Mouse (Mus musculus) hindbrain, embryonic 10.5 days (tissue): ENCODE measurements at regions not wholly inside any gene's neighbourhood (a gene's known extent, or its start where the extent isn't known, plus 50 kb on each side); places are given as distances from the start of the nearest gene placed in this dataset.

ENCODE experiments used
- DNase-seq: peaks from one replicate; pipeline ENCODE4 v3.0.0-alpha.2; 2017; ENCODE audit warnings: low spot score
- H3K27ac ChIP-seq: fragments of 300-500 bp; sonication (generic); 2 replicates; pipeline ENCODE4 v1.5.1; 2016; ENCODE audit warnings: mild to moderate bottlenecking, moderate library complexity
- H3K27me3 ChIP-seq: fragments of 300-500 bp; sonication (generic); 2 replicates; pipeline ENCODE4 v1.6.1; 2016; ENCODE audit warnings: mild to moderate bottlenecking; ENCODE audit not compliant: poor library complexity, insufficient read depth, severe bottlenecking
- H3K36me3 ChIP-seq: fragments of 300-500 bp; sonication (generic); 2 replicates; pipeline ENCODE4 v1.6.1; 2016; ENCODE audit warnings: mild to moderate bottlenecking, moderate library complexity
- H3K4me1 ChIP-seq: fragments of 300-500 bp; sonication (generic); replicated peaks from 2 replicates; pipeline ENCODE4 v1.6.1; 2016; ENCODE audit warnings: mild to moderate bottlenecking
- H3K4me3 ChIP-seq: fragments of 300-500 bp; sonication (generic); 2 replicates; pipeline ENCODE4 v1.5.1; 2016; ENCODE audit warnings: mild to moderate bottlenecking, moderate library complexity
- H3K9me3 ChIP-seq: fragments of 300-500 bp; sonication (generic); 2 replicates; pipeline ENCODE4 v1.6.1; 2016; ENCODE audit warnings: mild to moderate bottlenecking, moderate library complexity
- WGBS: fragments of 180-500 bp; shearing (Covaris S2); methylation state at CpG from one replicate; pipeline ENCODE4 v1.1.7; 2016; 5-methylcytosine and 5-hydroxymethylcytosine counted together

GRCm38 (mm10) chr16:76540964-76541363 is 167.3 kb upstream of the Nrip1 start:
- 67% methylated on average over 5 of the region's 5 CpGs for WGBS
- Histone ChIP-seq H3K27me3 (no peaks in the 10 kb centered on the region), H3K4me3 (no peak overlapping the region), H3K27ac (no peak overlapping the region), H3K9me3 (no peaks in the 10 kb centered on the region), H3K36me3 (no peaks in the 10 kb centered on the region), H3K4me1 (peaks cover 25% of the 10 kb centered on the region)
- no peak for DNase-seq

DNA sequence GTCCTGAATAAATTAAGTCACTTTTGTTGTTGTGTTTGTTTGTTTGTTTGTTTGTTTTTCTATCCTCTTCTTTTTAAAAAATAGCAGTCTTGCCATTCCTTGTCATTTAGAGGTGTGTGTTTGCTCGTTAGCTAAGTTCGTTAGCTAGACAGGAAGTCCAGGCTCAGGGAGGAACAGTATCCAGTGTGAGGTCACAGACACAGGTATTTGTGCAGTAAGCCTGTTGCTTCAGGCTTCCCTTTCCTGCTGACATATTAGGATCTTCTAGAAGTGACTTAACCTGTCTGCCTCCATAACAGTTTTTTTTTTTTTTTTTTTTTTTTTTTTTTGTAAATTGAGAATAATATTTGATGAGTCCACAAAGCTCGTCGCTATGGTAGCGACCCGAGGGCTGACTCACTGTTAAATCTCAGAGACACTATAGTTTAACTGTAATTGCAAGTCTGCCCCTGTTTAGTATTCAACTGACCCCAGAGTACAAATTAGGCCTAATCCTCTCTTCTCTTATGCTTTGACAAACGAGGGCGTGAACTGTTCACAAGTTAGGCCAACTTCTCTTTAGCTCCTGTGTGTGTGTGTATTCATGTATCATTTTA is 166.8 kb upstream of the Nrip1 start:
- 63% methylated on average over 8 of the region's 8 CpGs for WGBS
- H3K4me1 ChIP-seq: peaks cover 25% of the 10 kb centered on the region
- H3K4me3 ChIP-seq: no peak overlapping the region
- H3K9me3 ChIP-seq: no peaks in the 10 kb centered on the region
- DNase-seq: no peak
- no peaks in the 10 kb centered on the region for H3K27me3 ChIP-seq
- H3K27ac ChIP-seq: no peak overlapping the region
- H3K36me3 ChIP-seq: no peaks in the 10 kb centered on the region

DNA sequence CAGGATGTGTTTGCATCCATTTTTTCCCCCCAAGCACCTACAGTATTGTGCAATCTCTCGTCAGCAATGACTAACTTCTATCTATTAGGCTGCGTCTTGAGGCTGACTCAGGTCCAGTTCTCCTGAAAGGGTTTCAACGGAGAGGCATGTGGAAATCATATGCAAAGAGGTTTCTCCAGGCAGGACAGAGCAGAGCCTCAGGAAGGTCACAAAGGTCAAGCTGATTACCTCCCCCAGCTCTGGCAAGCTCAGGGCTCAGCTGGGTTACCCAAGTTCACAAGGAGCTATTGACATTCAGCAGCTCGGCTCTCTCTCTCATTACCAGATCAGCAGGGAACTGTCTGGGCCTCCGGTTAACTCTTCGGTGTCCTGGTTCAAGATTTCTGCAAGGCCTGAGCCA is 166.0 kb upstream of the Nrip1 start:
- H3K27me3 ChIP-seq: no peaks in the 10 kb centered on the region
- H3K9me3 ChIP-seq: no peaks in the 10 kb centered on the region
- WGBS: 2% methylated on average over 6 of the region's 6 CpGs
- H3K27ac ChIP-seq: 0 out of 2 replicates have a peak overlapping the region, but pooled peaks have one; percentile 46
- H3K4me3 ChIP-seq: no peak overlapping the region
- H3K4me1 ChIP-seq: peaks cover 25% of the 10 kb centered on the region
- no peaks in the 10 kb centered on the region for H3K36me3 ChIP-seq
- peak; percentile 79 for DNase-seq

DNA sequence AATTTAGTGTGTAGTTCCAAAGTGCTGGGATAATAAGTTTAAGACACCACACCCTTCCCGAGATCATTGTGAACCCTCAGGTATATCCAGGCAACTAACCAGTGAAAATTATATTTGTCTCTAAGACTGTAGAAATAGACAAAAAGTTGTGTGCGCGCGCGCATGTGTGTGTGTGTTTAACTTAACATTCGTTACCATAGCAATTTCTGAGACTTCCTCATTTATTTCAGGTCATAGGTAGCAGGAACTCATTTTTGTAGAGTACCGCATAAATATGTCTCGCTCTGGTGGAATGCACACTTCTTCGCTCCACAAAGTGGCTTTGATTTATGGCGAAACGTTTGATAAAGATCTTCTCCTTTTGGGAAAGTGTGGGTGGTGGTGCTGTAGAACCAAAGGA is 164.2 kb upstream of the Nrip1 start:
- Histone ChIP-seq H3K4me3 (no peak overlapping the region), H3K36me3 (no peaks in the 10 kb centered on the region), H3K4me1 (peaks cover 25% of the 10 kb centered on the region), H3K27ac (no peak overlapping the region), H3K27me3 (no peaks in the 10 kb centered on the region), H3K9me3 (no peaks in the 10 kb centered on the region)
- no peak for DNase-seq
- 92% methylated on average over 11 of the region's 11 CpGs for WGBS

GRCm38 (mm10) chr16:76532928-76533217 is 159.2 kb upstream of the Nrip1 start:
- no peaks in the 10 kb centered on the region for H3K4me1 ChIP-seq
- no peaks in the 10 kb centered on the region for H3K36me3 ChIP-seq
- no peaks in the 10 kb centered on the region for H3K9me3 ChIP-seq
- 86% methylated on average over 8 of the region's 8 CpGs for WGBS
- no peak for DNase-seq
- no peak overlapping the region for H3K4me3 ChIP-seq
- no peaks in the 10 kb centered on the region for H3K27me3 ChIP-seq
- no peak overlapping the region for H3K27ac ChIP-seq

- Histone ChIP-seq H3K27ac (0 out of 2 replicates have a peak overlapping the region, but pooled peaks have one; percentile 35), H3K9me3 (no peaks in the 10 kb centered on the region), H3K36me3 (no peaks in the 10 kb centered on the region), H3K4me3 (no peak overlapping the region), H3K27me3 (no peaks in the 10 kb centered on the region), H3K4me1 (no peaks in the 10 kb centered on the region)
- DNase-seq: peak; percentile 24
- 72% methylated on average over 19 of the region's 19 CpGs for WGBS
Measured at GRCm38 (mm10) chr16:76532142-76532927, 158.7 kb upstream of the Nrip1 start.

- H3K27ac ChIP-seq: no peak overlapping the region
- H3K36me3 ChIP-seq: no peaks in the 10 kb centered on the region
- H3K27me3 ChIP-seq: no peaks in the 10 kb centered on the region
- no peaks in the 10 kb centered on the region for H3K9me3 ChIP-seq
- H3K4me3 ChIP-seq: no peak overlapping the region
- no peak for DNase-seq
- H3K4me1 ChIP-seq: no peaks in the 10 kb centered on the region
- WGBS: 90% methylated on average over 3 of the region's 3 CpGs
Measured at GRCm38 (mm10) chr16:76530886-76531285, 157.3 kb upstream of the Nrip1 start.

DNA sequence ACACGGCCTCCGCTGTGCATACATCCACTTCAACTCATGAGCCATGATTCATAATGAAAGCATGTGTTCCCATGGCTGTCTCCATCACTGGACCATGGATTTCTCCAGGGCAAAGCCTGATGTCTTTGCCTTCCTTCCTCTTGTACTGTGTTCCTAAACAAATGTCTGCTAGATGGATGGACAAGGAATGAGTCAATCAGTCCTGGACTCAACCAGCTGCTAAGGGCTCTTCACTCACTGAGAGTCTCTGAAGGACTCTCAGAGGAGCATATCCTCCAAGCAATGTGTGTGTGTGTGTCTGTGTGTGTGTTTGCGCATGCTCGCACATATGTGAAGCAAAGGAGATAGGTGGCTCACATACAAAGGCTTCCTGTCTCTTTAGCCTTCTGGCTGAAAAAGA is 156.0 kb upstream of the Nrip1 start:
- Histone ChIP-seq H3K27ac (no peak overlapping the region), H3K36me3 (no peaks in the 10 kb centered on the region), H3K4me3 (no peak overlapping the region), H3K27me3 (no peaks in the 10 kb centered on the region), H3K9me3 (no peaks in the 10 kb centered on the region), H3K4me1 (no peaks in the 10 kb centered on the region)
- no peak for DNase-seq
- 98% methylated on average over 4 of the region's 4 CpGs for WGBS

- H3K9me3 ChIP-seq: no peaks in the 10 kb centered on the region
- 87% methylated on average over 6 of the region's 6 CpGs for WGBS
- H3K4me3 ChIP-seq: no peak overlapping the region
- no peaks in the 10 kb centered on the region for H3K36me3 ChIP-seq
- no peak overlapping the region for H3K27ac ChIP-seq
- no peaks in the 10 kb centered on the region for H3K4me1 ChIP-seq
- no peak for DNase-seq
- H3K27me3 ChIP-seq: no peaks in the 10 kb centered on the region
Measured at GRCm38 (mm10) chr16:76527106-76527949, 153.7 kb upstream of the Nrip1 start.

GRCm38 (mm10) chr16:76525563-76525962 is 151.9 kb upstream of the Nrip1 start:
- no peaks in the 10 kb centered on the region for H3K27me3 ChIP-seq
- no peak overlapping the region for H3K27ac ChIP-seq
- no peak overlapping the region for H3K4me3 ChIP-seq
- no peaks in the 10 kb centered on the region for H3K36me3 ChIP-seq
- WGBS: 91% methylated on average over 5 of the region's 5 CpGs
- H3K4me1 ChIP-seq: no peaks in the 10 kb centered on the region
- no peaks in the 10 kb centered on the region for H3K9me3 ChIP-seq
- DNase-seq: no peak

DNA sequence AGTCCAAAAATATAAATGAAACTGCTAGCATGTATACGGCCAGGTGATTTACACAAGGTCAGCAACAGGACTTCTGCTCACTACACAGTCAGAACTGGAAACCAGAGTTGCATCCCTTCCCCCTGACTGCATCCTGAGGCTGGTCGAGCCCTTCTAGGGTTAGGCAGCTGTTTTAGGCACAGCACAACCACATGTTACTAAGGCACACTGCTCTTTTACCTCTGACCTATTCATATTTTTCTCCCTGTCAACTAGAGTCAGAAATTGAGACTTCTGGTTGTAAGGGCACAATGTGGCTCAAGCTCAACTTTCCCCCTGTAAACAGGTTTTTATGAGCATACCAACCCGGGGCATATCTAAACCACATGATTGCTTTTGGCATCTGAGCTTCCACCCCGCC is 151.3 kb upstream of the Nrip1 start:
- DNase-seq: no peak
- Histone ChIP-seq H3K27ac (no peak overlapping the region), H3K4me1 (no peaks in the 10 kb centered on the region), H3K27me3 (no peaks in the 10 kb centered on the region), H3K4me3 (no peak overlapping the region), H3K36me3 (no peaks in the 10 kb centered on the region), H3K9me3 (no peaks in the 10 kb centered on the region)
- 83% methylated on average over 4 of the region's 4 CpGs for WGBS

GRCm38 (mm10) chr16:76521142-76521541 is 147.5 kb upstream of the Nrip1 start:
- WGBS: 93% methylated on average over 6 of the region's 6 CpGs
- H3K4me1 ChIP-seq: no peaks in the 10 kb centered on the region
- DNase-seq: no peak
- H3K27me3 ChIP-seq: no peaks in the 10 kb centered on the region
- no peak overlapping the region for H3K4me3 ChIP-seq
- H3K36me3 ChIP-seq: no peaks in the 10 kb centered on the region
- H3K27ac ChIP-seq: no peak overlapping the region
- H3K9me3 ChIP-seq: no peaks in the 10 kb centered on the region

DNA sequence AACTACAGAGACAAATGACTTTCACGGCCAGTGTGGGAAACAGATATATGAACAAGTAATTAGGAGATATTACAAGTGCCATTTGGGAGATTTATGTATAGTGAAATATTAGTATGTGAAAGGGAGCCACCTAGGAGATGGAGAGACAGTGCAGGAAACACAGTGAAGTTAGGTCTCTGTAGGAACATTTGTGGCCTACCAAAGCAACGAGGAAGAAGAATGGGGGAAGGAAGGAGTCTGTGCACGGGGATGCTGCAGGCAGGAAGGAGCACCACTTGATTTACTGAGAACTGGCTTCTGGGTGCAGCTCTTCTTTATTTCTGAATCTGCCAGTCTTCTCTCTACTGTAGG is 147.0 kb upstream of the Nrip1 start:
- Histone ChIP-seq H3K27ac (no peak overlapping the region), H3K4me1 (no peaks in the 10 kb centered on the region), H3K4me3 (no peak overlapping the region), H3K9me3 (no peaks in the 10 kb centered on the region), H3K27me3 (no peaks in the 10 kb centered on the region), H3K36me3 (no peaks in the 10 kb centered on the region)
- 70% methylated on average over 3 of the region's 3 CpGs for WGBS
- DNase-seq: no peak
